Mouse (Mus musculus): ENCODE measurements around the gene Prss54.

The Prss54 gene

GRCm38 (mm10) chr8:95551577-95551976 lies 24.6 kb downstream of the Prss54 start:
- DNase-seq (ENCODE audit: low spot score in 2 of 2): no peak

- DNase-seq (ENCODE audit: low spot score in 2 of 2): no peak
Measured at GRCm38 (mm10) chr8:95549871-95550829, 26.0 kb downstream of the Prss54 start.

GRCm38 (mm10) chr8:95547931-95548330 lies 28.2 kb downstream of the Prss54 start:
- no peak for DNase-seq (ENCODE audit: low spot score in 2 of 2)

DNA sequence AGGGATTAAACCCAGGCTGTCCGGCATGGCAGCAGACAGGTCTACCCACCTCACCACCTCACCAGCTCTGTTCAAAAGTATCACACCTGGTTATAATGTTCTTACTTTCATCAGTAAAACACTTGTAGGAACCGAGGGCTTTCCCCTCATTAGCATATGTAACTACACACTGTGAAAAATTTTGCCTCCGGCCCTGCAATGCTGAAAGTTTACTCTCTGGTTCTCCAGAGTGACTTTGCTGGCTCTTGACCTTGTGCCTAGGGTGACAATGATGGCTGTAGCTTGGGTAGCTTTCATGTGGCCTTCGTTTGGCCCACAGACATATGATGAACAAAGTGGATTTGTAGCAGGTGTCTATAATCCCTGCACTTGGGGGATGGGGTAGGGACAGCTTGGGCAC lies 29.2 kb downstream of the Prss54 start:
- DNase-seq (ENCODE audit: low spot score in 2 of 2): no peak

DNA sequence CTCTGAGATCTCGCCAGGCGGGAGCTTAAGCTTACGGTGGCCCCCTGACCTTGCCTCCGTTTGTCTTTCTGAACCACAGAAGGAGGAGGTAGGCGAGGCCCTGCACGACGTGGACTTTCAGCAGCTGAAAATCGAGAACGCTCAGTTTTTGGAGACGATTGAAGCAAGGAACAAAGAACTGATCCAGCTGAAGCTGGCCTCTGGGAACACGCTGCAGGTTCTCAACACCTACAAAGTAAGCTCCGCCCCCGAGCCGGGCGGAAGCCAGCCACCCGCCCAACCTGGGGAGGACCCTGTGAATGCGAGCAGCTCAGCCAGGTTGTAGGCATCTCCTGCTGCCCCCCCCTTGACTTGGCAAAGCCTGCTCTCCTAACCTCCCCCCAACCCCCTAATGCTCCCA lies 30.3 kb downstream of the Prss54 start:
- DNase-seq (ENCODE audit: low spot score in 2 of 2): no peak

DNA sequence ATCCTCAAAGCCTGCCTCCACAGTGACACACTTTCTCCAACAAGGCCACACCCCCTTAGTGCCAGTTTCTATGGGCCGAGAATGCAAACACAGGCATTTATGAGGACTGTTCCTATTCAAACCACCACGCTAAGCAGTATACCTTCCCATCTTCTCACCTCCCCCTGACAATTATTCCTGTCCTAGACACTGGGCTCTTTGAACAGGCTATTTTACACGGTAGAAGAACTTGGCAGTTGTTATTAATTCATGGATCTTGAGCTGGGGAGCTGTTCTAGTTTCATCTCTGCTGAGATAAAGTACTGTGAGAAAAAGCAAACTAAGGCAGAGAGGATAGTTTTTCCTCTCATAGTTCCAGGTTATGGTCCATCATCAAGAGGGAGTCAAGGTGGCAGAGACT lies 33.1 kb downstream of the Prss54 start:
- DNase-seq (ENCODE audit: low spot score in 2 of 2): no peak

GRCm38 (mm10) chr8:95542191-95542590 lies 33.9 kb downstream of the Prss54 start:
- DNase-seq (ENCODE audit: low spot score in 2 of 2): no peak

GRCm38 (mm10) chr8:95539487-95539886 lies 36.7 kb downstream of the Prss54 start:
- no peak for DNase-seq (ENCODE audit: low spot score in 2 of 2)

DNA sequence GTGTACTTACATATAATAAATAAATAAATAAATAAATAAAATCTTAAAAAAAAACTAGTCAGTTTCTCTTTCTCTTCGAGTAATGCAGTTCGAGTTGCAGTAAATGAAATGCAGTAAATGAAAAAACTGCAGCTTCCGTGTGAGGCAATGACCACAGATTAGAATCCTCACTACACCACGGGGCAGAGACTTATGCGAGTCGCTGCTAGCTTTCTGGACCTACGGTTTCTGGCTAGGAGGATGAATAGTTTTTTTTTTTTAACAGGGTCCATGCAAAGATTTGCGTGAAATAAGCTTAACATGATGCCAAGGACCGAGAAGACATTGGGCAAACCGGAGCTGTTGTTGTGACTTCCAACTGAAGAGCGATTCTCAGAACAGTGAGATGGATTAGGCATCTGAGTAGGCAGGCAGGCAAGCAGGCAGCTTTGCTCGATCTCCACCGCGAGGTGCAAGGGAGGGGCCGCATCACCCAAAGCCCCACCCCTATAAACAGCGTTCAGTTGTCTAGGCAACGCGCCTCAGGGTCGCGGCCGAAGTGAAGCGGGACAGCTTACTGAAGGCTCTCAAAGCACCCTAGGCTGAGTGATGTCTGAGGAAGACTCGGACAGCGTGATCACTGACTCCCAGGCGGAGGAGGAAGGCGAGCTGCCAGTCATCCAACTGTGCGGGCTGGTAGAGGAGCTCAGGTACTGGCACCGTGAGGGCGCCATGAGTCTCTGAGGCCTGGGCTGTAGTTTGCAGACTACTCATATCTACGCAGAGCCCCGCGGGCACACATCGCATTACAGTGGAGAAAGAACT lies 42.4 kb downstream of the Prss54 start, which contains the start of gene Ccdc113:
Gene Ccdc113, plus strand, starts transcription at position 502 of the 804 bp plus-strand sequence.
- DNase-seq (ENCODE audit: low spot score in 2 of 2): peak; percentile 26 to 37

DNA sequence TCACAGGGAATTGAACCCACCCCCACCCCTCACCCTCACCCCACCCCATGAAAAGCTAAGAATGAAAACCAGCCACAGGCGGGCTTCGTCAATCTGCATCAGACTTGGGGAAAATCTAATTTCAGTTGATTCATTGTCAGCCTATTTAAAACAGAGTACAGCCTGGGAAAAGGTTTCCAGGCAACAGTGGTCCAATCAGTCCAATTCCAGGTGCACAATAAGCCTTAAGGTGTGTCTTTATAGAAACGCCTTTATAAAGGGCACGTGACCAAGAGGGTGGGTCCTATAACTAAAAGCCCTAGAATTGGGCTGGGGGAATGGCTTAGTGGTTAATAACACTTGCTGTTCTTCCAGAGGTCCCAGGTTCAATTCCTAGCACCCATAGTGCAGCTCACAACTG lies 43.9 kb downstream of the Prss54 start:
- DNase-seq (ENCODE audit: low spot score in 2 of 2): no peak

DNA sequence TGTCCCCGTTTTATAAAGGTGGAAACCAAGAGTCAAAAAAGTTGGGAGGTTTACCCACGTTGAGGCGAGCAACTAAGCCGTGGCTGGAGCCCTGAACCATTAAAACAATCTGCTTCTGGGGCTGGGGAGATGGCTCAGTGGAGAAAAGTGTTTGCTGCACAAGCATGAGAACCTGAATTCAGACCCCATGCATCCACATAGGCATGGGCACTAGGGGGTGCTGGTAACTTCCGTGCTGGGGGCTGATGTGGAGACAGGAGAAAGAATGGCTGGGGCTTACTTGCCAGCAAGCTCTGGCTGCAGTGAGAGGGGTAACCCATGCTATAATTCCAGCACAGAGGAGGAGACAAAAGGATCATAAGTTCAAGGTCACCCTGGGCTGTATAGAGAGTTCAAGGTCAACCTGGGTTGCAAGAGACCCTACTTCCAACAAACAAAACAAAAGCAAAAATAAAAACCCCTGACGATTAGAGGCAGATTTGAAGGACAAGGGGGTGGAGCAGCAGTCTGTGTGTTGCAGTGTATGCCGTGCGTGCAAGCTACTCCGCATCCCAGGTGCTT lies 47.3 kb downstream of the Prss54 start:
- no peak for DNase-seq (ENCODE audit: low spot score in 2 of 2)

DNA sequence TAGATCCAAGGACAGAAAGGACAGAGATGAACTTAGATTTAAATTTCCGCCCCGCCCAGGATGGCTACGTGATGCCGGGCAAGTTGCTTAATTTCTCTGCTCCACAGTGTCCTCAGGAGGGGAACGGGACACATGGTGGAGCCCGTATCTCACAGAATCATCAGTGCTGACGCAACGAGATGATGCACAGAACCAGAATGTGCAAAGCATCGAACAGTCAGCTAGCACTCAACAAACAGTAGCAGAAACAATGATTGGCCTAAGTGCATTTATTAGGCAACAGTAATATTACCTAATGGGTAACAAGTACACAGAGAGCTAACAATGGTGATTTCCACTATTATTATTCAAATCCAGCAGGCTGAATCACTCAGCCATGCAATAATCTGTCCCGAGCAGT lies 47.9 kb downstream of the Prss54 start:
- DNase-seq (ENCODE audit: low spot score in 2 of 2): no peak

DNA sequence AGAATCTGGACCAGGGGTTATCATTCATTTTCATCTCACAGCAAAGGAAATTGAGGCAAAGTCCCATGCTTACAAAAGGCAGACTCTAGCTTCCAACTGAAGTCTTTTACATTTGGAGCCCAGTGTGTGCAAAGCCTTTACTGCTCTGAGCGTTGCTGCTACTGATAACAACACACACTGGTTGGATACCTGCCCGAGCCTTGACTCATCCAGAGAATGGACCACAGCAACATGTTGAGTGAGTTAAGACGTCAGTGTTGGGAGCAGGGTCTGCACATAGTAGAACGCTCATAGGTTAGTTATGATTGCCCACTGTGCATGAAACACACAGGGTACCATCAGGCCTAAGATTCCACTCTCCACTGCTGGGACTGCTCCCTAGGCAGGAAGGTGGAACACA lies 52.1 kb downstream of the Prss54 start:
- no peak for DNase-seq (ENCODE audit: low spot score in 2 of 2)

DNA sequence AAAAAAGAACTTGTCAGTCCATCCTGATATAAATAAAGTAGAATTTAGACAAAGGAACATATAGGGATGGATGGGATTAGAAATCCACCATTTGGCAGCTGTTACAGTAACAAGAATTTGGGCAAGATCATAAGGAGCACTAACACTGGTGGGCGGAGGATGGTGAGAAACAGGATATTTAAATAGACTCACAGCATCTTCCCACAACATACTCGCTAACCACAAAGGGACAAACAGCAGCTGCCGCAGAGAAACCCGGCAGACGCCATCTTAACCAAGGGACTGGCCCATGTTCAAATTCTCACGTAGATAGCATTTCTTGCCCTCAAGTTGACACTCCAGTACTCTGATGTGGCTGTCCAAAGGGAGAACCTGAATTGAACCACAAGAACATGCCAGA lies 59.2 kb downstream of the Prss54 start:
- no peak for DNase-seq (ENCODE audit: low spot score in 2 of 2)

- no peak for DNase-seq (ENCODE audit: low spot score in 2 of 2)
Measured at GRCm38 (mm10) chr8:95513219-95513618, 62.9 kb downstream of the Prss54 start.

- no peak for DNase-seq (ENCODE audit: low spot score in 2 of 2)
Measured at GRCm38 (mm10) chr8:95512257-95512656, 63.9 kb downstream of the Prss54 start.
